Mouse (Mus musculus): ENCODE data around the gene Gm10447. TPM values are rescaled to one million over a fixed set of nuclear protein-coding genes. Genes with fewer than 3 reads are reported as not detected.

Gm10447 gene
- total RNA-seq, 2 experiments from 2014 or later = 0.16 to 0.17 TPM

DNA sequence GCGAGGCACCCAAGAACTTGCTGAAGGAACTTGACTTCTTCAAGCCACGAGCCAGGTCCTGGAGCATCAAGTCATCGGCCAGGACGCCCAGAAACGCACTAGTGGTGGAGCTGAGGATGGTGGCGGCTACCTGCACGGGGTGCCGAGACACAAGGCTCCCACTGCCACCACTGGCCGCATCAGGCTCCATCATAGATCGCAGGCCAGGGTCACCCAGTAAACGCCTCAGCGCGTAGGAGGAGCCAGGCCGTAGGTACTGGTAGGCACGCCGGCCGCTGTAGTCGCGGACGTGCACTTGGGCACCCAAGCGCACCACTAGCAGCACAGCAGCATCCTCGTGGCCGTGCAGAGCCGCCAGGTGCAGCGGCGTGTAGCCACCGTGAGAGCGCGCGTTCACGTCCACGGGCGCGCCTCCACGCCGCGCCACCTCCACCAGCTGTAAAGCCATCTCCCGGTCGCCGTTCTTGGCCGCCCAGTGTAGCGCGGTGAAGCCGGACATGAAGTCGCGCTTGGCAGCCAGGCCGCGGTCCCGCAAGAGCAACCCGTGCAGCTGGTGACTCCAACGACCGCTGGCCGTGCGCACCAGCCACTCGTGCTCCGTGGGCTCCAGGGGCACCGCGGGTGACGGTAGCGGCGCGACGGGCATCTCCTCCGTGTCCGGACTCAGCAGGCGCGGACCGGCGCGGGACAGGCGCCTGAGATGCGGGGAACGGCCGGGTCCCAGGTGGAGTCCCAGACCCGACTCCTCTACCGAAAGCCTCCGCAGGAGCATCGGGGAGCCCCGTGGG is 21.7 kb upstream of the Gm10447 start:
- peak in 1 of 2 experiments; percentile 25 for DNase-seq

DNA sequence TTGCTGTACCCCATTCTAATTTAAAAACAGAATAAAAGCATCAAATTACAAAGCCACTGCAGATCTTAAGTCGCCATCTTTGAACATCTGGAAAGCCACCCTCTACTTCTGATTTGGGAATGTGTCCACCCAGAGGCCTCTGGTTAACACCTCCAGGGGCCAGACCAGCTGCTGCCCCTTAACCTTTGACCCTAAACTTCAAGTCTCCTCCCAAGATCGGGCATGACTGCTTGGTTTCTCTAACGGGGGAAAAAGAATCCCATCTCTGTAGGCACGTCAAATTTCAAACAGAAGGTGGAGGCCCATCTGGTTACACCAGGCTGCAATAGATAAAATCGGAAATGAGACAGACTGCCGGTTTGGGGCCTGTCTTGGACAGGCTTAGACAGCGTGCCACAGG is 20.9 kb upstream of the Gm10447 start:
- no peak for DNase-seq

DNA sequence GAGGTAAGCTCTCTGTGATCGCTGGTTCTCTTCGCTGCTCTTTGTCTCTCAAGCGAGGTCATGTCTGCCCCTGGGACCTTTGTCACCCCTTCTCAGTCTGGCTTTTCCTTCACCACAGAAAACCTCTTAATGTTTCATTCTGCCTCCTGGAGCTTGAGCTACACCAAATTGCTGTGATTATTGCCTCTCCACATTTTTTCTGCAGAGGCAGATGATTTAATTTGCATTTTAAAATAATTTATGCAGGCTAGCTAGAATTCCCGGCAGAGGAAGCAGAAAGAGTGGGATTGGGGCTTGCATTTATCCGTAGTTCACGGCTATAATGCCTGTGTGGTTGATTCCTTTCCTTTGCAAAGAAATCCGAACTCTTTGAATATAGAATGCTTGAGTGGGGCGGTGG is 18.7 kb upstream of the Gm10447 start:
- DNase-seq = no peak

DNA sequence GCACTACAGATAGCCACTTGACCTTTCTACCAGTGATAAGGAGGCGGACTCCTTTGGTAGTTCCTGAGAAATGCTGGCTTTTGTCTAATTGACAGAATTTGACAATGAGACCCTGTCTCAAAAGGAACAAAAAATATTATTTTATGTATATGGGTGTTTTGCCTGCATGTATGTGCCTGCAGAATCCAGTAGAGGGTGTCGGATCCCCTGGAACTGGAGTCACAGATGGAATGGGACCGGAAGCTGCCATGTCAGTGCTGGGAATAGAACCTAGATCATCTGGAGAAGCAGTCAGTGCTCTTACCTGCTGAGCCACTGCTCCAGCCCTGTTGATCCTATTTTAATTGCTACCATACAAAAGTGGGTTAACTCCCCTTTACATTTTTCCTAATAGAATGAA is 15.8 kb upstream of the Gm10447 start:
- DNase-seq = no peak

GRCm38 (mm10) chr11:53469968-53470695 is 13.2 kb upstream of the Gm10447 start, which contains the start of gene Gm9837:
Gene Gm9837, minus strand, starts transcription at chr11:53470479.
- DNase-seq = peak; percentile 91 to 92

GRCm38 (mm10) chr11:53469294-53469967 is 12.5 kb upstream of the Gm10447 start:
- peak in 1 of 2 experiments; percentile 39 for DNase-seq

GRCm38 (mm10) chr11:53466231-53466971 is 9.5 kb upstream of the Gm10447 start:
- peak; percentile 83 to 90 for DNase-seq

DNA sequence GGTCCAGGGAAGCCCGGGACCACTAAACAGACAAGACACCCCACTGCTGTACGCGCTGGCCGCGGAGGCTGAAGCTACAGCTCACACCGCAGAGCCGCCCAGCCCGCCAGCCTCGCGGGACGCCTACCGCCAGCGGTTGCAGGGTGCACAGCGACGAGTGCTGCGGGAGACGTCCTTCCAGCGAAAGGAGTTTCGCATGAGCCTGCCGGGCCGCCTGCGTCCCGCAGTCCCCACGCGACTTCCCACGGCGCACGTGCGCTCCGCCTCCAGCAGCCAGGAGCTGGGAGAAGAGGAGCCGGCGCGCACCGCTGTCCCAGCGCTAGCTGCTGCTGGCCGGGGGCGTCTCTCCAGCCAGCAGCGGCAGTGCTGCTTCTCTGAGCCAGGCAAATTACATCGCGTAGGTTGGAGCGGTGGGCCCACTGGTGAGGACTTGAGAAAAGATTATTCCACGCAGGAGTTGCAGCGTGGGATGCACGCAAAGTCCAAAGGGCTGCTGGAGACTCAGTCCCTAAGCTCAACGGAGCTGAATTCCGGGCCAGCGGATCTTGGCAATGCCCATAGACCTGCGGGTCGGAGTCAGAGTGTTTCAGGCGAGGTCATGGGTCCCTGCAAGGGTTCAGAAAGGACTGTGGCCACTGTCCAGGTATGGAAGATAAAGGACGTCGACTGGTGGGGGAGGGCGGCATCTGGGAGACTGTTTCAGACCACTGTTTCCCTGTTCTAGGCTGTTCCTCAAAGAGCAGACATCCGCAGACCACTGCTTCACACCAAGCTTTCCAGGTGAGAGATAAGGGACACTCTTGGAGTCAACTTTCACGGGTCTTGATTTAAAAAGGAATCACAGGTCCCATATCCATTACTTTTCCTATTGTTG is 6.9 kb upstream of the Gm10447 start:
- peak; percentile 31 to 43 for DNase-seq

DNA sequence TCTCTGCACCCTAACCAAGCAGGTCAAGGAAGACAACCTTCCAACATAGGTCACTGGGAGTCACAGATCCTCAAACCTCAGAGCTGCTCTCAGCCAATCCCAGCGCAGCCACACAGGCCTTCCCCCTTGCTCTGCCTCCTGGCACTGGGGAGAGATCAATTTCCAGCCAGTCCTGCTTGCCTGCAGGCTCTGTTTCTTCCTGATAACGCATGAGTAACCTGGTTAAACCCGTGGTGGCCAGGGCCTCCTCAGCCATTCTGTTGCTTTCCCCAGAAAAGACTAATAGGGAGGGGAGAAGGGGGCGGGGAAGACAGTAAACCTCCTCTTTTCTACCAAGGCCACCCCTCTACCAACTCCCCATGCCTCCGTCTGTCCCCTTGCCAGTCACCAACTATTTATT is 4.8 kb upstream of the Gm10447 start:
- peak in 1 of 2 experiments; percentile 20 for DNase-seq

DNA sequence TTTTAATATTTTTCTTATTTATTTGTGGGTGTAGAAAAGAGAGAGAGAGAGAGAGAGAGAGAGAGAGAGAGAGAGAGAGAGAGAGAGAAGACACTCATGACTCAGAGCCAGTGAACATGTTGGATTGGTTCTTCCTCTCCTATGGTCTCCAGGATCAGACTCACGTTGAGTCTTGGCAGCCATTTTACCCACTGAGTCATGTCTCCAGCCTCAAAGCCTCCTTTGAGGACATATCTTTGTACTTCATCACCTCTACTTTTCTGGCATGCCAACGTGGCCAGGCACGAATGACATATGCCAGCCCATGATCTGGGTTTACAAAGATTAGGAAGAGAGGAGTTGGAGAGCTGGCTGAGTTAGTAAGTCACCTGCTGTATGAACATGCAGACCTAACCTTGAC is 3.3 kb upstream of the Gm10447 start:
- DNase-seq = no peak

DNA sequence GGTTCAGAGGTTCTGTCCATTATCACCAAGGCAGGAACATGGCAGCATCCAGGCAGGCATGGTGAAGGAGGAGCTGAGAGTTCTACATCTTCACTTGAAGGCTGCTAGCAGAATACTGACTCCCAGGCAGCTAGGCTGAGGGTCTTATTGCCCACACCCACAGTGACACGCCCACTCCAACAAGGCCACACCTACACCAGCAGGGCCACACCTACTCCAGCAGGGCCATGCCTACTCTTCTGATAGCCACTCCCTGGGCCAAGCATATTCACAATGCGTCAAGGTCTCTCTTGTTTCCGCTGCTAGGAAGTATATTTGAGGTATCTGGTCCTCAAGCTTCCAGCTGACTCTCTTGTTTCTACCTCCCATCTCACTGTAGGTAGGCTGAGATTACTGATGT is 2.1 kb upstream of the Gm10447 start:
- DNase-seq = no peak

GRCm38 (mm10) chr11:53457372-53457954 is 553 bp upstream of the Gm10447 start:
- DNase-seq = peak in 1 of 2 experiments; percentile 25

DNA sequence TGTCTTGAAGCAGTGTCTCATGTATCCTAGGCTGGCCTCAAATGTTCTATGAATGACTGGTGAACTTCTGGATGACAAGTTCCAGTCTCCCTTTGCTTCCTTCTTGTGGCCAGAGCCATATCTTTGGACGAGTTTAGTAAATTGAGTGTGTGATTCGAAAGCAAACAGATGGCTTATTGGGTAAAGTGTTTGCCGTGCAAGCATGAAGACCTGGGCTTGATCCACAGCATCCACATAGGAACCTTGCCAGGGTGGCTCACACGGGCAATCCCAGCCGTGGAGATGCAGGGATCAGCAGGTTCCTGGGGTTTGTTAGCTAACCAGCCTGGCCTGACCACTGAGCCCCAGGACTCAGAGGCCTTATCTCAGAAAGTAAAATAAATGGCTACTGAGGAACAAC is 3.9 kb downstream of the Gm10447 start:
- no peak for DNase-seq

DNA sequence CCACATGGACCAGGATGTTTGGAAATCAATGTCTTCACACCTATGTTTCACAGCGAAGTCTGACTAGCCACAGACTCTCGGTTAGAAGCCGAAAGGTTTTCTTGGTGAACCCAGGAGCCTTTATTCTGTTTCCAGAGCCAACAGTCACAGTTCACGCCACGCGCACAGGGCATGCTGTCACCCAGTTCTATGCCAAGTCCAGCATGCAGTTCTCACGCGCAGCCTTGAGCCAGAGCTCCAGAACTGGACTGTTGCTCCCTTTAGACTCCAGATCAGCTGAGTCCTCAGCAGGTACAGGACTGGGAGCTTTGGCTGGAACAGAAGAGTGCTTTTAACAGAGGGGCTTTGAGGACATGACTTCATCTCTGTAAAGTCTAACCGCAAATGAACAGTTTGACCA is 4.5 kb downstream of the Gm10447 start:
- DNase-seq = peak; percentile 53 to 59

DNA sequence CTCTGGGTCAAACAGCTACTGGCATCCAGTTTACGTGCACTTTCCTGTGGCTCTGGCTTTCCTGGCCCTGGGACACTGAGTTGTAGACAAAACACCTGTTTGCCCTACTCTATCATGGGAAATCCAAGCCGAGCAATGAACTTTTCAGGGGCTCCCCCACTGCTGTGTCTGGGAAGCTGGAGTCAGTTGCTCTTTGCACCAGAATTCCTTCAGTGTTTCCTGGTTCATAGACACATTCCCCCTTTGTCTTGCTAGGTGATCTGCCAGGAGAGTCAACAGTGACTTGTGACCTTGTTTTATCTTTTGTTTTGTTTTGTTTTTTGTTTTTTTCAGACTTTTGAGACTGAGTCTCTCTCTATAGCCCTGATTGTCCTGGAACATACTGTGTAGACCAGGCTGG is 5.5 kb downstream of the Gm10447 start:
- no peak for DNase-seq

- no peak for DNase-seq
These were observed 6.7 kb downstream of the Gm10447 start for GRCm38 (mm10) chr11:53450070-53450705.

- DNase-seq = peak; percentile 83 to 86
These were observed 8.4 kb downstream of the Gm10447 start for GRCm38 (mm10) chr11:53448529-53448928.

DNA sequence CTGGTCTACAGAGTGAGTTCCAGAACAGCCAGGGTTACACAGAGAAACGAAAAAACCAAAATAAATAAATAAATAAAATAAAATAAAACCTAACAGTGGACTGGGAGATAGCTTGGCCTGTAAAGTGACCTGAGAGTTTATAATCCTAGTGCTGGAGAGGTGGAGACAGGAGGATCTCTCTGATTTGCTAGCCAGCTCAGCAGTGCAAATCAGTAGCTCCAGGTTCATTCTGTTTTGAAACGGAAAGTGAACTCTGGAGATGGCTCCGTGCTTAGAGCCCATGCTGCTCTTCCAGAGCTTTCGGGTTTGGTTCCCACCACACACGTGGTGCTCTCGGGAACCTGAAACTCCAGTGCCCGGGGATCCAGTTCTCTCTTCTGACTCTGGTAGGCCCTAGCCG is 8.9 kb downstream of the Gm10447 start:
- no peak for DNase-seq

GRCm38 (mm10) chr11:53446183-53446582 is 10.7 kb downstream of the Gm10447 start:
- no peak for DNase-seq

- peak; percentile 60 to 63 for DNase-seq
These were observed 11.3 kb downstream of the Gm10447 start for GRCm38 (mm10) chr11:53445562-53445961.
